Mouse (Mus musculus) forebrain, embryonic 11.5 days (tissue): ENCODE data around the gene Lck. TPM values are rescaled to one million over a fixed set of nuclear protein-coding genes. Genes with fewer than 3 reads are reported as not detected.

Source experiments
- ATAC-seq: fragments of 200-750 bp; cut with Nextera tagmentation; replicated peaks from 2 replicates; pipeline ENCODE4 v1.8.0; 2017; ENCODE audit warnings: moderate TSS enrichment; ENCODE audit not compliant: low FRiP score
- DNase-seq: peaks from one replicate; pipeline ENCODE4 v3.0.0-alpha.2; 2017; ENCODE audit warnings: low spot score
- H3K27ac ChIP-seq: fragments of 300-500 bp; sonication (generic); 2 replicates; pipeline ENCODE4 v1.5.1; 2014; ENCODE audit warnings: low read depth, low read length
- H3K27me3 ChIP-seq: fragments of 300-500 bp; sonication (generic); 2 replicates; pipeline ENCODE4 v1.6.1; 2014; ENCODE audit warnings: mild to moderate bottlenecking, low read length, mixed read lengths; ENCODE audit not compliant: control insufficient read depth, insufficient read depth
- H3K36me3 ChIP-seq: fragments of 300-500 bp; sonication (generic); 2 replicates; pipeline ENCODE4 v1.6.1; 2014; ENCODE audit warnings: mild to moderate bottlenecking, low read length, moderate library complexity, mixed read lengths; ENCODE audit not compliant: control insufficient read depth, insufficient read depth
- H3K4me1 ChIP-seq: fragments of 300-500 bp; sonication (generic); replicated peaks from 2 replicates; pipeline ENCODE4 v1.6.1; 2014; ENCODE audit warnings: low read length, mixed read lengths; ENCODE audit not compliant: control insufficient read depth, insufficient read depth
- H3K4me2 ChIP-seq: fragments of 300-500 bp; sonication (generic); 2 replicates; pipeline ENCODE4 v1.6.1; 2014; ENCODE audit warnings: low read depth, mild to moderate bottlenecking, low read length, moderate library complexity, mixed read lengths; ENCODE audit not compliant: severe bottlenecking
- H3K4me3 ChIP-seq: fragments of 300-500 bp; sonication (generic); 2 replicates; pipeline ENCODE4 v1.5.1; 2014; ENCODE audit warnings: low read depth, low read length
- H3K9ac ChIP-seq: fragments of 300-500 bp; sonication (generic); 2 replicates; pipeline ENCODE4 v1.6.1; 2014; ENCODE audit warnings: low read length
- H3K9me3 ChIP-seq: fragments of 300-500 bp; sonication (generic); 2 replicates; pipeline ENCODE4 v1.6.1; 2016; ENCODE audit warnings: low read length, mixed read lengths; ENCODE audit not compliant: control insufficient read depth
- WGBS: fragments of 180-500 bp; shearing (Covaris S2); extraction: QIAGEN DNeasy Blood & Tissue Kit; methylation state at CpG from one replicate; pipeline ENCODE4 v1.1.7; 2014; 5-methylcytosine and 5-hydroxymethylcytosine counted together
- polyA plus RNA-seq: library from polyadenylated mRNA; unstranded; fragments of >200 nt; fragmentation: Nextera tagmentation; extraction: Ambion mirVana; gene quantifications from 2 replicates; pipeline ENCODE4 v1.2.1, GENCODE M21; 2014

The Lck gene
- polyA plus RNA-seq, 1 experiment from 2014 or later, result 13.8 TPM

- no peak overlapping the region for H3K27ac ChIP-seq
- 96% methylated on average over 7 of the region's 7 CpGs for WGBS
- ATAC-seq (no peak), DNase-seq (no peak)
- no peaks in the 10 kb centered on the region for H3K27me3 ChIP-seq
- H3K36me3 ChIP-seq, result peaks cover 3% of the 10 kb centered on the region; the same call in 1 of the 2 replicates
- no peak overlapping the region for H3K9ac ChIP-seq
- peaks cover 7% of the 10 kb centered on the region for H3K4me1 ChIP-seq
- H3K9me3 ChIP-seq, result no peaks in the 10 kb centered on the region
- no peak overlapping the region for H3K4me2 ChIP-seq
- no peak overlapping the region for H3K4me3 ChIP-seq
Observed at GRCm38 (mm10) chr4:129617121-129617641, 43.7 kb upstream of the Lck start.

- no peaks in the 10 kb centered on the region for H3K9me3 ChIP-seq
- 95% methylated on average over 3 of the region's 3 CpGs for WGBS
- H3K4me2 ChIP-seq, result no peak overlapping the region
- peaks cover 3% of the 10 kb centered on the region; the same call in 1 of the 2 replicates for H3K36me3 ChIP-seq
- no peak overlapping the region for H3K9ac ChIP-seq
- DNase-seq (no peak), ATAC-seq (no peak)
- H3K4me1 ChIP-seq, result peaks cover 7% of the 10 kb centered on the region
- no peak overlapping the region for H3K27ac ChIP-seq
- no peak overlapping the region for H3K4me3 ChIP-seq
- H3K27me3 ChIP-seq, result no peaks in the 10 kb centered on the region
Observed at GRCm38 (mm10) chr4:129616631-129617030, 43.2 kb upstream of the Lck start.

- Histone ChIP-seq H3K27me3 (no peaks in the 10 kb centered on the region), H3K4me3 (no peak overlapping the region), H3K4me2 (no peak overlapping the region), H3K9ac (no peak overlapping the region), H3K9me3 (no peaks in the 10 kb centered on the region), H3K4me1 (peaks cover 7% of the 10 kb centered on the region), H3K27ac (no peak overlapping the region), H3K36me3 (peaks cover 3% of the 10 kb centered on the region; the same call in 1 of the 2 replicates)
- DNase-seq, result no peak
- 91% methylated on average over 9 of the region's 9 CpGs for WGBS
- ATAC-seq, result no peak
Observed at GRCm38 (mm10) chr4:129615801-129616290, 42.4 kb upstream of the Lck start.

DNA sequence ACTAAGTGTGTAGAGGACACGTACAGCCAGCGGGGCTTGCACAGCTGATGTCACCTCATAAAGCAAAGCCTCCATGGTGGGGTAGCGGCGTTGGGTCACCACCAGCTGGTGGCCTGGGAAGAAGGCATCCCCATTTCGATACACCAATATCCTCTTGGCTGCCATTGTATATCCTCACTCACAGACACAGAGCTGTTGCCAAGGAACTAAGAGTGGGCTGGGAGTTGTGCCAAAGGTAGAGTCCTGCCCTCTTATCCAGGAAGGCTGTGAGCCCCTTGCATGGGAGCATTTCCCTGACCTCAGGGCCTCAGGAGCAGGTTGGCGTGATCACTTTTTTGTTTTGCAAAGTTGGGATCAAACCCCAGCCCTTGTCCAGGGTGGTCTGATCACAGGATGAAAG lies 40.7 kb upstream of the Lck start, which contains the start of gene Dcdc2b:
Gene Dcdc2b (minus strand): TSS at position 165 of the 400 bp plus-strand sequence.
- Histone ChIP-seq H3K9me3 (no peaks in the 10 kb centered on the region), H3K27ac (no peak within 1 kb of the TSS), H3K36me3 (peaks cover 3% of the 10 kb centered on the region; the same call in 1 of the 2 replicates), H3K4me2 (no peak within 1 kb of the TSS), H3K27me3 (no peaks in the 10 kb centered on the region), H3K9ac (no peak within 1 kb of the TSS), H3K4me1 (peaks cover 7% of the 10 kb centered on the region), H3K4me3 (no peak within 1 kb of the TSS)
- DNase-seq (no peak), ATAC-seq (no peak)
- WGBS, result 84% methylated on average over 6 of the region's 6 CpGs

DNA sequence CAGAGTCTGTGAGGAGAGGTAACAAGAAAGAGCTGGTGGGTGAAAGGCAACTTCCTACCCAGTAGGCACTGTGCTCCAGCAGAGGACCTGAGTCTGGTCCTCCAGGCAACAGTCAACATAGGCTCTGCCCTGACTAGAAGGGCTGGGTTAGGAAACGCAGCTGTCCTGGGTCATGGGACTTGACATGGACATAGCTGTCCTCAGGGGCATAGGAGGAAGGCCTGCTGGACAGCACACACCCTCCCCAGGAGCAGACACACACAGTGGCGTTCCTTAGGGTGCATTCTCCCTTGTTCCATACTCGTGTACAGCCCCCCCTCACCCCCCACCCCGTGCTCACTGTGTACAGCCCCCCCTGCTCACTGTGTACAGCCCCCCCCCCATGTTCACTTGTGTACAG lies 37.0 kb upstream of the Lck start:
- no peak for ATAC-seq
- no peaks in the 10 kb centered on the region for H3K9me3 ChIP-seq
- DNase-seq, result no peak
- H3K36me3 ChIP-seq, result peaks cover 4% of the 10 kb centered on the region; the same call in 1 of the 2 replicates
- no peak overlapping the region for H3K4me3 ChIP-seq
- no peak overlapping the region for H3K9ac ChIP-seq
- WGBS, result 55% methylated on average over 4 of the region's 4 CpGs
- H3K4me1 ChIP-seq, result no peaks in the 10 kb centered on the region
- no peak overlapping the region for H3K27ac ChIP-seq
- no peak overlapping the region for H3K4me2 ChIP-seq
- H3K27me3 ChIP-seq, result no peaks in the 10 kb centered on the region

DNA sequence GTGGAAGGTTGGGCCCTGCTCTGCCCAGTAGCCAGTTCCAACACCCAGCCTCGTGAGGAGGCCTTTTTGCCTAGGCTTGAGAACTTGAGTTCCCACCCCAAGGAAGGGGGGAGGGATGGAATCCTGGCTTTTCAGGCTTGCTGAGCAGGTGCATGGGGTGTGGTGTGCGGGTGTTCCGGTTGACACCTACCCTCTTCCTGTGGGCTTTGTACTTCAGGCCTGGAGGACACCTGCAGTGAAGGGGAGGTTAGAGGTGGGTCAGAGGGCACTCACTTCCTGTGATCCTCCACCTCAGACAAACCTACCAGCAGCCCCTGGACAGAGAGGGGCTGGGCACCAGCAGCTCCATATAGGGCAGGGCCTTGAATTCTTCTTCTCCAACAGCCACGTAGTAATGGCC lies 36.6 kb upstream of the Lck start:
- H3K4me2 ChIP-seq, result no peak overlapping the region
- H3K4me1 ChIP-seq, result no peaks in the 10 kb centered on the region
- H3K27ac ChIP-seq, result no peak overlapping the region
- DNase-seq (no peak), ATAC-seq (no peak)
- 91% methylated on average over 4 of the region's 4 CpGs for WGBS
- H3K36me3 ChIP-seq, result peaks cover 4% of the 10 kb centered on the region; the same call in 1 of the 2 replicates
- H3K9ac ChIP-seq, result no peak overlapping the region
- H3K27me3 ChIP-seq, result no peaks in the 10 kb centered on the region
- H3K4me3 ChIP-seq, result no peak overlapping the region
- no peaks in the 10 kb centered on the region for H3K9me3 ChIP-seq

- ATAC-seq (no peak), DNase-seq (no peak)
- H3K4me1 ChIP-seq, result no peaks in the 10 kb centered on the region
- no peak overlapping the region for H3K9ac ChIP-seq
- H3K27me3 ChIP-seq, result no peaks in the 10 kb centered on the region
- H3K4me3 ChIP-seq, result no peak overlapping the region
- H3K27ac ChIP-seq, result no peak overlapping the region
- WGBS, result 86% methylated on average over 12 of the region's 12 CpGs
- H3K9me3 ChIP-seq, result no peaks in the 10 kb centered on the region
- H3K4me2 ChIP-seq, result no peak overlapping the region
- H3K36me3 ChIP-seq, result peaks cover 4% of the 10 kb centered on the region; the same call in 1 of the 2 replicates
Observed at GRCm38 (mm10) chr4:129609139-129609631, 35.7 kb upstream of the Lck start.

DNA sequence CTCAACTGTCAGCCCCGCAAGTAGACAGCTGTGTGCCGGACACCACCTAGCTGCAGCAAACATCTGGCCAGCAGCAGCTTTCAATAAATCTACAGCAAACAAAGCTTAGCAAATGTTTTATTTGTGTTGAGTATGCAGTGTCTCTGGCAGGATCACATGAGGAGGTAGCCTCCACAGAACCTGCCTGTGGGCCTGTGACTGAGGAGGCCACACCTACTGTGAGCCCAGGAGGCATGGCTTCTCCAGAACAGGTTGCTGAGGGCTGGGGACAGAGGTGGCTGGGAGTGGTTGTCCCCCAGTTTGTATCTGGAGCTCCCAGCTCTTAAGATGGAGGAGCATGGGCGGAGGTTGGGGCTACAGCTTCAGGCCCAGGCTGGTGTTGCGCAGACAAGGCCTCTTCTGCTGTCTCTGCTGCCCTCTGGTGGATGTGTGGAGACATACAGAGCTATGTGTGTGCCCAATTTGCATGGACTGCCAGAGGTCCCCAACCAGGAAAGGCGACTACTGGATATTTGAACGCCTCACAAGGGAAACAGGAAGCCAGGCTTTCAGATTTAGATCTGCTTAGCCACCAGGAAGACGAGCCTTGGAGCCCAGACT lies 35.1 kb upstream of the Lck start:
- ATAC-seq, result peak; percentile 75
- Histone ChIP-seq H3K4me1 (no peaks in the 10 kb centered on the region), H3K9ac (no peak overlapping the region), H3K27ac (no peak overlapping the region), H3K9me3 (no peaks in the 10 kb centered on the region), H3K4me3 (no peak overlapping the region), H3K27me3 (no peaks in the 10 kb centered on the region), H3K36me3 (peaks cover 4% of the 10 kb centered on the region; the same call in 1 of the 2 replicates), H3K4me2 (no peak overlapping the region)
- WGBS, result 41% methylated on average over 7 of the region's 7 CpGs
- DNase-seq, result peak; percentile 88
